Mouse (Mus musculus): ENCODE data around the gene Ttc39d. TPM values are rescaled to one million over a fixed set of nuclear protein-coding genes. Genes with fewer than 3 reads are reported as not detected.
"Not testable (repeated sequence)": the region's sequence is repeated elsewhere in the genome, so short reads cannot be mapped to it uniquely, and the experiment has no call there.

The Ttc39d gene
- polyA plus RNA-seq, 1 experiment from 2014 or later: not detected

GRCm38 (mm10) chr17:80221890-80222628, 14.8 kb downstream of the Ttc39d start:
- Histone ChIP-seq H3K9me3 (ENCODE audit: control insufficient read depth, low read length) (no peaks in the 10 kb centered on the region), H3K27ac (ENCODE audit: low read length) (no peak overlapping the region), H3K4me3 (replicated peaks; ENCODE audit: low read length) (no peak overlapping the region), H3K4me1 (replicated peaks; ENCODE audit: control insufficient read depth, insufficient read depth, low read length) (peaks cover 7% of the 10 kb centered on the region), H3K4me2 (ENCODE audit: low read length) (no peak overlapping the region), H3K36me3 (ENCODE audit: control insufficient read depth, insufficient read depth) (no peaks in the 10 kb centered on the region), H3K9ac (replicated peaks; ENCODE audit: low read depth, low read length) (no peak overlapping the region), H3K27me3 (replicated peaks; ENCODE audit: control insufficient read depth, insufficient read depth, low read length) (no peaks in the 10 kb centered on the region)
- 76% methylated on average over 3 of the region's 3 CpGs for WGBS
- ATAC-seq: no peak

- H3K4me2 ChIP-seq (ENCODE audit: low read length): peak overlapping the region; percentile 81
- no peaks in the 10 kb centered on the region for H3K27me3 ChIP-seq (replicated peaks; ENCODE audit: control insufficient read depth, insufficient read depth, low read length)
- H3K9me3 ChIP-seq (ENCODE audit: control insufficient read depth, low read length): no peaks in the 10 kb centered on the region
- no peaks in the 10 kb centered on the region for H3K36me3 ChIP-seq (ENCODE audit: control insufficient read depth, insufficient read depth)
- peak overlapping the region; percentile 85; the same call in 1 of the 2 replicates for H3K27ac ChIP-seq (ENCODE audit: low read length)
- WGBS: 5% methylated on average over 9 of the region's 9 CpGs
- peak; percentile 32 for ATAC-seq
- H3K4me1 ChIP-seq (replicated peaks; ENCODE audit: control insufficient read depth, insufficient read depth, low read length): peaks cover 7% of the 10 kb centered on the region
- peak overlapping the region; percentile 58 for H3K9ac ChIP-seq (replicated peaks; ENCODE audit: low read depth, low read length)
- H3K4me3 ChIP-seq (replicated peaks; ENCODE audit: low read length): peak overlapping the region; percentile 66
Observed at GRCm38 (mm10) chr17:80223829-80224228, 16.6 kb downstream of the Ttc39d start.

- peak; percentile 99 for ATAC-seq
- peak within 1 kb of the TSS; percentile 68 for H3K9ac ChIP-seq (replicated peaks; ENCODE audit: low read depth, low read length)
- under 1% methylated on average over 33 of the region's 33 CpGs for WGBS
- H3K4me2 ChIP-seq (ENCODE audit: low read length): peak within 1 kb of the TSS; percentile 81
- no peaks in the 10 kb centered on the region for H3K36me3 ChIP-seq (ENCODE audit: control insufficient read depth, insufficient read depth)
- H3K27ac ChIP-seq (ENCODE audit: low read length): peak within 1 kb of the TSS; percentile 85
- peak within 1 kb of the TSS; percentile 66 for H3K4me3 ChIP-seq (replicated peaks; ENCODE audit: low read length)
- H3K9me3 ChIP-seq (ENCODE audit: control insufficient read depth, low read length): no peaks in the 10 kb centered on the region
- H3K27me3 ChIP-seq (replicated peaks; ENCODE audit: control insufficient read depth, insufficient read depth, low read length): no peaks in the 10 kb centered on the region
- H3K4me1 ChIP-seq (replicated peaks; ENCODE audit: control insufficient read depth, insufficient read depth, low read length): peaks cover 10% of the 10 kb centered on the region
Observed at GRCm38 (mm10) chr17:80224326-80225116, 17.3 kb downstream of the Ttc39d start, which contains the start of gene Gemin6. Gene Gemin6 (plus strand): TSS chr17:80224441.

GRCm38 (mm10) chr17:80225142-80225541, 17.9 kb downstream of the Ttc39d start:
- not testable (repeated sequence) for H3K36me3 ChIP-seq (ENCODE audit: control insufficient read depth, insufficient read depth); H3K4me1 ChIP-seq (replicated peaks; ENCODE audit: control insufficient read depth, insufficient read depth, low read length); H3K27ac ChIP-seq (ENCODE audit: low read length); ATAC-seq; H3K27me3 ChIP-seq (replicated peaks; ENCODE audit: control insufficient read depth, insufficient read depth, low read length); H3K9me3 ChIP-seq (ENCODE audit: control insufficient read depth, low read length)
- Histone ChIP-seq H3K4me2 (ENCODE audit: low read length) (peak overlapping the region; percentile 81), H3K9ac (replicated peaks; ENCODE audit: low read depth, low read length) (peak overlapping the region; percentile 68), H3K4me3 (replicated peaks; ENCODE audit: low read length) (peak overlapping the region; percentile 66)
- 37% methylated on average over 4 of the region's 5 CpGs for WGBS

- WGBS: 66% methylated on average over 2 of the region's 2 CpGs
- H3K9ac ChIP-seq (replicated peaks; ENCODE audit: low read depth, low read length): no peak overlapping the region
- no peaks in the 10 kb centered on the region for H3K9me3 ChIP-seq (ENCODE audit: control insufficient read depth, low read length)
- H3K4me2 ChIP-seq (ENCODE audit: low read length): no peak overlapping the region
- no peak overlapping the region for H3K27ac ChIP-seq (ENCODE audit: low read length)
- H3K27me3 ChIP-seq (replicated peaks; ENCODE audit: control insufficient read depth, insufficient read depth, low read length): no peaks in the 10 kb centered on the region
- H3K4me3 ChIP-seq (replicated peaks; ENCODE audit: low read length): no peak overlapping the region
- ATAC-seq: no peak
- peaks cover 8% of the 10 kb centered on the region for H3K4me1 ChIP-seq (replicated peaks; ENCODE audit: control insufficient read depth, insufficient read depth, low read length)
- H3K36me3 ChIP-seq (ENCODE audit: control insufficient read depth, insufficient read depth): no peaks in the 10 kb centered on the region
Observed at GRCm38 (mm10) chr17:80229396-80229795, 22.1 kb downstream of the Ttc39d start.

- WGBS: 85% methylated on average over 5 of the region's 5 CpGs
Observed at GRCm38 (mm10) chr17:80233844-80234243, 26.6 kb downstream of the Ttc39d start.

GRCm38 (mm10) chr17:80234376-80234775, 27.1 kb downstream of the Ttc39d start:
- Histone ChIP-seq H3K36me3 (ENCODE audit: control insufficient read depth, insufficient read depth) (peaks cover 11% of the 10 kb centered on the region), H3K9me3 (ENCODE audit: control insufficient read depth, low read length) (no peaks in the 10 kb centered on the region), H3K27ac (ENCODE audit: low read length) (no peak overlapping the region), H3K27me3 (replicated peaks; ENCODE audit: control insufficient read depth, insufficient read depth, low read length) (no peaks in the 10 kb centered on the region), H3K9ac (replicated peaks; ENCODE audit: low read depth, low read length) (no peak overlapping the region), H3K4me1 (replicated peaks; ENCODE audit: control insufficient read depth, insufficient read depth, low read length) (0 out of 2 replicates have a peak, but pooled peaks cover 1% of the 10 kb centered on the region), H3K4me3 (replicated peaks; ENCODE audit: low read length) (no peak overlapping the region), H3K4me2 (ENCODE audit: low read length) (no peak overlapping the region)
- no peak for ATAC-seq
- WGBS: 89% methylated on average over 7 of the region's 7 CpGs

More at GRCm38 (mm10) chr17:80233844-80234243, 26.6 kb downstream of the Ttc39d start:
- Histone ChIP-seq H3K9ac (replicated peaks; ENCODE audit: low read depth, low read length) (no peak overlapping the region), H3K4me1 (replicated peaks; ENCODE audit: control insufficient read depth, insufficient read depth, low read length) (0 out of 2 replicates have a peak, but pooled peaks cover 3% of the 10 kb centered on the region), H3K27ac (ENCODE audit: low read length) (no peak overlapping the region), H3K36me3 (ENCODE audit: control insufficient read depth, insufficient read depth) (peaks cover 7% of the 10 kb centered on the region), H3K9me3 (ENCODE audit: control insufficient read depth, low read length) (no peaks in the 10 kb centered on the region), H3K4me2 (ENCODE audit: low read length) (no peak overlapping the region), H3K27me3 (replicated peaks; ENCODE audit: control insufficient read depth, insufficient read depth, low read length) (no peaks in the 10 kb centered on the region), H3K4me3 (replicated peaks; ENCODE audit: low read length) (no peak overlapping the region)
- ATAC-seq: no peak

GRCm38 (mm10) chr17:80235477-80235876, 28.2 kb downstream of the Ttc39d start:
- WGBS: 84% methylated on average over 3 of the region's 3 CpGs
- no peaks in the 10 kb centered on the region for H3K4me1 ChIP-seq (replicated peaks; ENCODE audit: control insufficient read depth, insufficient read depth, low read length)

GRCm38 (mm10) chr17:80236805-80237204, 29.5 kb downstream of the Ttc39d start:
- H3K9me3 ChIP-seq (ENCODE audit: control insufficient read depth, low read length): no peaks in the 10 kb centered on the region
- H3K36me3 ChIP-seq (ENCODE audit: control insufficient read depth, insufficient read depth): peaks cover 25% of the 10 kb centered on the region
- no peak overlapping the region for H3K27ac ChIP-seq (ENCODE audit: low read length)
- no peak overlapping the region for H3K4me3 ChIP-seq (replicated peaks; ENCODE audit: low read length)
- ATAC-seq: no peak
- H3K27me3 ChIP-seq (replicated peaks; ENCODE audit: control insufficient read depth, insufficient read depth, low read length): no peaks in the 10 kb centered on the region
- H3K4me2 ChIP-seq (ENCODE audit: low read length): no peak overlapping the region
- 92% methylated on average over 3 of the region's 3 CpGs for WGBS
- no peaks in the 10 kb centered on the region for H3K4me1 ChIP-seq (replicated peaks; ENCODE audit: control insufficient read depth, insufficient read depth, low read length)
- H3K9ac ChIP-seq (replicated peaks; ENCODE audit: low read depth, low read length): no peak overlapping the region

More at GRCm38 (mm10) chr17:80235477-80235876, 28.2 kb downstream of the Ttc39d start:
- Histone ChIP-seq H3K9ac (replicated peaks; ENCODE audit: low read depth, low read length) (no peak overlapping the region), H3K4me2 (ENCODE audit: low read length) (no peak overlapping the region), H3K27me3 (replicated peaks; ENCODE audit: control insufficient read depth, insufficient read depth, low read length) (no peaks in the 10 kb centered on the region), H3K27ac (ENCODE audit: low read length) (no peak overlapping the region), H3K4me3 (replicated peaks; ENCODE audit: low read length) (no peak overlapping the region), H3K36me3 (ENCODE audit: control insufficient read depth, insufficient read depth) (peaks cover 17% of the 10 kb centered on the region), H3K9me3 (ENCODE audit: control insufficient read depth, low read length) (no peaks in the 10 kb centered on the region)
- ATAC-seq: no peak
